Mouse (Mus musculus): ENCODE results near the gene F11. TPM values are rescaled to one million over a fixed set of nuclear protein-coding genes. Genes with fewer than 3 reads are reported as not detected.

Gene F11
- total and polyA plus RNA-seq, 3 experiments = not detected

GRCm38 (mm10) chr8:45268485-45268884, 6.7 kb upstream of the F11 start:
- H3K79me2 ChIP-seq (replicated peaks; ENCODE audit: control insufficient read depth, extremely low read depth, insufficient read depth, poor library complexity, severe bottlenecking) = no peaks in the 10 kb centered on the region
- H3K4me2 ChIP-seq (ENCODE audit: insufficient read depth, low read depth, poor library complexity, severe bottlenecking) = no peak overlapping the region
- dilution Hi-C loops (cut with MboI; ENCODE audit: extremely low pct_ligation_motif_present, extremely low pct_unique_long_range_greater_than_20kb, low sequenced_read_pairs) (no loop called here), in situ Hi-C loops (cut with MboI; ENCODE audit: low pct_ligation_motif_present, low pct_unique_long_range_greater_than_20kb, low sequenced_read_pairs) (no loop called here)
- no peak overlapping the region for H3K4me3 ChIP-seq (replicated peaks in 1 of 3; ENCODE audit: low read depth in 2 of 3, low read length in 2 of 3, poor library complexity in 1 of 3)
- no peak overlapping the region for H3K9ac ChIP-seq (ENCODE audit: insufficient read depth, low read depth)
- DNase-seq (ENCODE audit: extremely low read depth) = no peak
- no peak for TF ChIP-seq ZNF384 (IDR thresholded peaks at IDR 0.05; ENCODE audit: low read depth, low read length)
- H3K36me3 ChIP-seq (replicated peaks in 1 of 2; ENCODE audit: control insufficient read depth in 1 of 2, insufficient read depth in 1 of 2, low read length in 1 of 2) = no peaks in the 10 kb centered on the region
- H3K9me3 ChIP-seq (replicated peaks; ENCODE audit: low read length) = peaks cover 23% of the 10 kb centered on the region
- H3K27ac ChIP-seq (ENCODE audit: insufficient read depth, low read depth) = no peak overlapping the region
- H3K4me1 ChIP-seq (ENCODE audit: control insufficient read depth in 1 of 2, insufficient read depth in 2 of 2) = no peaks in the 10 kb centered on the region
- H3K27me3 ChIP-seq (replicated peaks) = no peaks in the 10 kb centered on the region

- Histone ChIP-seq H3K9ac (ENCODE audit: insufficient read depth, low read depth) (no peak overlapping the region), H3K79me2 (replicated peaks; ENCODE audit: control insufficient read depth, extremely low read depth, insufficient read depth, poor library complexity, severe bottlenecking) (no peaks in the 10 kb centered on the region), H3K4me2 (ENCODE audit: insufficient read depth, low read depth, poor library complexity, severe bottlenecking) (no peak overlapping the region), H3K9me3 (replicated peaks; ENCODE audit: low read length) (peaks cover 18% of the 10 kb centered on the region), H3K27ac (ENCODE audit: insufficient read depth, low read depth) (no peak overlapping the region), H3K36me3 (replicated peaks in 1 of 2; ENCODE audit: control insufficient read depth in 1 of 2, insufficient read depth in 1 of 2, low read length in 1 of 2) (no peaks in the 10 kb centered on the region), H3K4me1 (ENCODE audit: control insufficient read depth in 1 of 2, insufficient read depth in 2 of 2) (no peaks in the 10 kb centered on the region), H3K4me3 (replicated peaks in 1 of 3; ENCODE audit: low read depth in 2 of 3, low read length in 2 of 3, poor library complexity in 1 of 3) (no peak overlapping the region), H3K27me3 (replicated peaks) (no peaks in the 10 kb centered on the region)
- no peak for TF ChIP-seq JUN (IDR thresholded peaks at IDR 0.05; ENCODE audit: insufficient read depth, low read depth, low read length)
- no peak for TF ChIP-seq ZC3H11A (IDR thresholded peaks at IDR 0.05; ENCODE audit: low read depth, low read length)
- TF ChIP-seq GABPA (IDR thresholded peaks at IDR 0.05; ENCODE audit: insufficient replicate concordance, low read depth, low read length) = no peak
- TF ChIP-seq NELFE (IDR thresholded peaks at IDR 0.05; ENCODE audit: low read depth, low read length) = no peak
- no peak for TF ChIP-seq TCF12 (IDR thresholded peaks at IDR 0.05; ENCODE audit: low read depth, low read length)
- no peak for TF ChIP-seq ELF1 (IDR thresholded peaks at IDR 0.05; ENCODE audit: low read depth, low read length)
- TF ChIP-seq MXI1 (IDR thresholded peaks at IDR 0.05; ENCODE audit: low read depth, low read length) = no peak
- no peak for TF ChIP-seq SMC3 (IDR thresholded peaks at IDR 0.05; ENCODE audit: low read depth, low read length)
- TF ChIP-seq TBP (conservative IDR thresholded peaks at IDR 0.05; ENCODE audit: low read depth, low read length) = no peak
- TF ChIP-seq IRF4 (IDR thresholded peaks at IDR 0.05; ENCODE audit: low read depth, low read length) = no peak
- no peak for TF ChIP-seq MAZ (IDR thresholded peaks at IDR 0.05; ENCODE audit: low read depth, low read length)
- no peak for TF ChIP-seq HCFC1 (IDR thresholded peaks at IDR 0.05; ENCODE audit: low read depth, low read length)
- TF ChIP-seq ETS1 (conservative IDR thresholded peaks at IDR 0.05; ENCODE audit: low read depth, low read length) = no peak
- TF ChIP-seq KAT2A (IDR thresholded peaks at IDR 0.05; ENCODE audit: insufficient replicate concordance, low read length) = no peak
- no peak for TF ChIP-seq MYC (IDR thresholded peaks at IDR 0.05; ENCODE audit: low read depth, low read length)
- DNase-seq (ENCODE audit: extremely low read depth) = no peak
- dilution Hi-C loops (cut with MboI; ENCODE audit: extremely low pct_ligation_motif_present, extremely low pct_unique_long_range_greater_than_20kb, low sequenced_read_pairs) (no loop called here), in situ Hi-C loops (cut with MboI; ENCODE audit: low pct_ligation_motif_present, low pct_unique_long_range_greater_than_20kb, low sequenced_read_pairs) (no loop called here)
Observed at GRCm38 (mm10) chr8:45267611-45268391, 6.0 kb upstream of the F11 start.
